Mouse (Mus musculus): Measurements from ENCODE around the gene Cpeb3. TPM values are rescaled to one million over a fixed set of nuclear protein-coding genes. Genes with fewer than 3 reads are reported as not detected.
A peak's percentile ranks its signal among the peaks of the same experiment; 100 is the strongest.
"Not testable (repeated sequence)": the region's sequence is repeated elsewhere in the genome, so short reads cannot be mapped to it uniquely, and the experiment has no call there.

Gene Cpeb3
- polyA plus RNA-seq, 1 experiment from 2014 or later = 9.8 TPM

GRCm38 (mm10) chr19:37209467-37210128, 1.2 kb upstream of the Cpeb3 start:
- H3K9ac ChIP-seq (replicated peaks; ENCODE audit: low read depth, low read length) = no peak overlapping the region
- no peaks in the 10 kb centered on the region for H3K9me3 ChIP-seq (ENCODE audit: control insufficient read depth, low read length)
- H3K27me3 ChIP-seq (replicated peaks; ENCODE audit: control insufficient read depth, insufficient read depth, low read length) = no peaks in the 10 kb centered on the region
- no peak overlapping the region for H3K27ac ChIP-seq (ENCODE audit: low read length)
- no peak for ATAC-seq
- H3K4me1 ChIP-seq (replicated peaks; ENCODE audit: control insufficient read depth, insufficient read depth, low read length) = peaks cover 17% of the 10 kb centered on the region
- H3K4me3 ChIP-seq (replicated peaks; ENCODE audit: low read length) = no peak overlapping the region
- H3K36me3 ChIP-seq (ENCODE audit: control insufficient read depth, insufficient read depth) = peaks cover 16% of the 10 kb centered on the region
- no peak overlapping the region for H3K4me2 ChIP-seq (ENCODE audit: low read length)
- WGBS = 86% methylated on average over 8 of the region's 8 CpGs

- peak overlapping the region; percentile 72 for H3K4me2 ChIP-seq (ENCODE audit: low read length)
- H3K9me3 ChIP-seq (ENCODE audit: control insufficient read depth, low read length) = no peaks in the 10 kb centered on the region
- H3K4me3 ChIP-seq (replicated peaks; ENCODE audit: low read length) = peak overlapping the region; percentile 92
- no peaks in the 10 kb centered on the region for H3K27me3 ChIP-seq (replicated peaks; ENCODE audit: control insufficient read depth, insufficient read depth, low read length)
- H3K4me1 ChIP-seq (replicated peaks; ENCODE audit: control insufficient read depth, insufficient read depth, low read length) = peaks cover 17% of the 10 kb centered on the region
- ATAC-seq = no peak
- peaks cover 16% of the 10 kb centered on the region for H3K36me3 ChIP-seq (ENCODE audit: control insufficient read depth, insufficient read depth)
- H3K9ac ChIP-seq (replicated peaks; ENCODE audit: low read depth, low read length) = no peak overlapping the region
- H3K27ac ChIP-seq (ENCODE audit: low read length) = no peak overlapping the region
- 88% methylated on average over 7 of the region's 7 CpGs for WGBS
Measured at GRCm38 (mm10) chr19:37208986-37209385, 585 bp upstream of the Cpeb3 start.

- H3K27me3 ChIP-seq (replicated peaks; ENCODE audit: control insufficient read depth, insufficient read depth, low read length) = no peaks in the 10 kb centered on the region
- no peaks in the 10 kb centered on the region for H3K9me3 ChIP-seq (ENCODE audit: control insufficient read depth, low read length)
- peak; percentile 99 for ATAC-seq
- H3K36me3 ChIP-seq (ENCODE audit: control insufficient read depth, insufficient read depth) = peaks cover 12% of the 10 kb centered on the region
- H3K4me1 ChIP-seq (replicated peaks; ENCODE audit: control insufficient read depth, insufficient read depth, low read length) = peaks cover 17% of the 10 kb centered on the region
- under 1% methylated on average over 91 of the region's 94 CpGs for WGBS
- peak within 1 kb of the TSS; percentile 73 for H3K27ac ChIP-seq (ENCODE audit: low read length)
- peak within 1 kb of the TSS; percentile 76 for H3K4me2 ChIP-seq (ENCODE audit: low read length)
- H3K4me3 ChIP-seq (replicated peaks; ENCODE audit: low read length) = peak within 1 kb of the TSS; percentile 92
- peak within 1 kb of the TSS; percentile 95 for H3K9ac ChIP-seq (replicated peaks; ENCODE audit: low read depth, low read length)
Measured at GRCm38 (mm10) chr19:37207303-37208175, 862 bp downstream of the Cpeb3 start, which contains the start of gene March5. March5 (plus strand) TSS chr19:37207543.

GRCm38 (mm10) chr19:37206641-37207302, 1.6 kb downstream of the Cpeb3 start:
- Histone ChIP-seq H3K36me3 (ENCODE audit: control insufficient read depth, insufficient read depth) (peaks cover 9% of the 10 kb centered on the region), H3K4me1 (replicated peaks; ENCODE audit: control insufficient read depth, insufficient read depth, low read length) (peaks cover 17% of the 10 kb centered on the region), H3K4me2 (ENCODE audit: low read length) (peak overlapping the region; percentile 76), H3K27me3 (replicated peaks; ENCODE audit: control insufficient read depth, insufficient read depth, low read length) (no peaks in the 10 kb centered on the region), H3K27ac (ENCODE audit: low read length) (peak overlapping the region; percentile 38; the same call in 1 of the 2 replicates), H3K9ac (replicated peaks; ENCODE audit: low read depth, low read length) (peak overlapping the region; percentile 95), H3K4me3 (replicated peaks; ENCODE audit: low read length) (peak overlapping the region; percentile 92), H3K9me3 (ENCODE audit: control insufficient read depth, low read length) (no peaks in the 10 kb centered on the region)
- ATAC-seq = peak; percentile 79
- under 1% methylated on average over 47 of the region's 47 CpGs for WGBS

GRCm38 (mm10) chr19:37205155-37205554, 3.2 kb downstream of the Cpeb3 start:
- H3K27me3 ChIP-seq (replicated peaks; ENCODE audit: control insufficient read depth, insufficient read depth, low read length); H3K9me3 ChIP-seq (ENCODE audit: control insufficient read depth, low read length); H3K27ac ChIP-seq (ENCODE audit: low read length); H3K4me3 ChIP-seq (replicated peaks; ENCODE audit: low read length); ATAC-seq; H3K4me2 ChIP-seq (ENCODE audit: low read length); H3K9ac ChIP-seq (replicated peaks; ENCODE audit: low read depth, low read length); H3K36me3 ChIP-seq (ENCODE audit: control insufficient read depth, insufficient read depth): not testable (repeated sequence)
- H3K4me1 ChIP-seq (replicated peaks; ENCODE audit: control insufficient read depth, insufficient read depth, low read length) = peaks cover 17% of the 10 kb centered on the region

- Histone ChIP-seq H3K4me3 (replicated peaks; ENCODE audit: low read length) (no peak overlapping the region), H3K27me3 (replicated peaks; ENCODE audit: control insufficient read depth, insufficient read depth, low read length) (no peaks in the 10 kb centered on the region), H3K27ac (ENCODE audit: low read length) (no peak overlapping the region), H3K4me1 (replicated peaks; ENCODE audit: control insufficient read depth, insufficient read depth, low read length) (peaks cover 3% of the 10 kb centered on the region), H3K9ac (replicated peaks; ENCODE audit: low read depth, low read length) (no peak overlapping the region), H3K36me3 (ENCODE audit: control insufficient read depth, insufficient read depth) (no peaks in the 10 kb centered on the region), H3K9me3 (ENCODE audit: control insufficient read depth, low read length) (no peaks in the 10 kb centered on the region), H3K4me2 (ENCODE audit: low read length) (no peak overlapping the region)
- 92% methylated on average over 1 of the region's 1 CpGs for WGBS
- no peak for ATAC-seq
Measured at GRCm38 (mm10) chr19:37203371-37203770, 5.0 kb downstream of the Cpeb3 start.

- ATAC-seq = no peak
- Histone ChIP-seq H3K9ac (replicated peaks; ENCODE audit: low read depth, low read length) (no peak overlapping the region), H3K27ac (ENCODE audit: low read length) (no peak overlapping the region), H3K4me1 (replicated peaks; ENCODE audit: control insufficient read depth, insufficient read depth, low read length) (no peaks in the 10 kb centered on the region), H3K4me2 (ENCODE audit: low read length) (no peak overlapping the region), H3K36me3 (ENCODE audit: control insufficient read depth, insufficient read depth) (no peaks in the 10 kb centered on the region), H3K4me3 (replicated peaks; ENCODE audit: low read length) (no peak overlapping the region), H3K9me3 (ENCODE audit: control insufficient read depth, low read length) (no peaks in the 10 kb centered on the region), H3K27me3 (replicated peaks; ENCODE audit: control insufficient read depth, insufficient read depth, low read length) (no peaks in the 10 kb centered on the region)
- WGBS = 77% methylated on average over 2 of the region's 2 CpGs
Measured at GRCm38 (mm10) chr19:37199889-37200288, 8.5 kb downstream of the Cpeb3 start.

GRCm38 (mm10) chr19:37198165-37198880, 10.1 kb downstream of the Cpeb3 start:
- Histone ChIP-seq H3K27ac (ENCODE audit: low read length) (no peak overlapping the region), H3K4me1 (replicated peaks; ENCODE audit: control insufficient read depth, insufficient read depth, low read length) (no peaks in the 10 kb centered on the region), H3K9me3 (ENCODE audit: control insufficient read depth, low read length) (no peaks in the 10 kb centered on the region), H3K27me3 (replicated peaks; ENCODE audit: control insufficient read depth, insufficient read depth, low read length) (no peaks in the 10 kb centered on the region), H3K36me3 (ENCODE audit: control insufficient read depth, insufficient read depth) (no peaks in the 10 kb centered on the region), H3K9ac (replicated peaks; ENCODE audit: low read depth, low read length) (no peak overlapping the region), H3K4me3 (replicated peaks; ENCODE audit: low read length) (no peak overlapping the region), H3K4me2 (ENCODE audit: low read length) (no peak overlapping the region)
- no peak for ATAC-seq
- 85% methylated on average over 1 of the region's 1 CpGs for WGBS
